Mouse (Mus musculus): ENCODE results near the gene Smarcad1. TPM values are rescaled to one million over a fixed set of nuclear protein-coding genes. Genes with fewer than 3 reads are reported as not detected.

Gene Smarcad1
- polyA plus RNA-seq, 1 experiment, result 12.9 TPM

DNA sequence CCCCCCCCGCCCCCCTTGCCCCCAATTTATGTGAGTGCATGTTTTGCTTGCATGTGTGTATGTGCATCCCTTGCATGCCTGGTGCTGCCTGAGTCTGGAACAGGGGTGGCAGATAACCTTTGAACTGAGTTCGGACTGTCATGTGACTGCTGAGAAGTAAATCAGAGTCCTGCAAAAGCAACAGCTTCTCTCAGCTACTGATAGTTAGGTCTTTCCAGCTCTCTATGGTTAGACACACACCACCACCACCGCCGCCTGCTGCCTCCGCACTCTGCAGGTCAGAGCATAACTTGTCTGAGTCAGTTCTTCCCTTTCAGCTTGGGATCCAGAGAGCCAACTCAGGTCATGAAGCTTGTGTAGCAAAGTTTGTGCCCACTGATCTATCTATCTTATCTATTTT lies 14.2 kb downstream of the Smarcad1 start:
- no peak for TF ChIP-seq GATA1 (IDR thresholded peaks at IDR 0.05; ENCODE audit: low read length)

GRCm38 (mm10) chr6:65061049-65061448 lies 18.7 kb downstream of the Smarcad1 start:
- TF ChIP-seq GATA1 (IDR thresholded peaks at IDR 0.05; ENCODE audit: low read length), result no peak

DNA sequence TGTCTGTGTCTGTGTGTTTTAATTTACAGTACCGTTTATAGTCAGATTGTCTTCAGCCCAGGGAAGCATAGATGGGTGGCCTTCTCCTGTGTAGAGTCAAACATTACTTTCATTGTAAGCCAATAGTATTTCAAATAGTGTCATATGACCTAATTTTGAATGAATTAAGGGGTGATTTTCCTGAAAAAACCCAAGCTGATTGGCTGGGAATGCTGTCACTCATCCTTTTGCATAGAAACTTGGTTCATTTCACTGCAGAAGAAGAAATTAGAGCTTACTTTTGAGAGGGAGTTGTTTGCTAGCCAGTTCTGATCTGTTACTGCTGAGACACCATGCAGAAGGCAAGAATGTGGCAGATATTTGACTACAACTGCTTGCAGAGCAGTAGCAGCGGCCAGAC lies 32.8 kb downstream of the Smarcad1 start:
- no peak for TF ChIP-seq GATA1 (IDR thresholded peaks at IDR 0.05; ENCODE audit: low read length)

DNA sequence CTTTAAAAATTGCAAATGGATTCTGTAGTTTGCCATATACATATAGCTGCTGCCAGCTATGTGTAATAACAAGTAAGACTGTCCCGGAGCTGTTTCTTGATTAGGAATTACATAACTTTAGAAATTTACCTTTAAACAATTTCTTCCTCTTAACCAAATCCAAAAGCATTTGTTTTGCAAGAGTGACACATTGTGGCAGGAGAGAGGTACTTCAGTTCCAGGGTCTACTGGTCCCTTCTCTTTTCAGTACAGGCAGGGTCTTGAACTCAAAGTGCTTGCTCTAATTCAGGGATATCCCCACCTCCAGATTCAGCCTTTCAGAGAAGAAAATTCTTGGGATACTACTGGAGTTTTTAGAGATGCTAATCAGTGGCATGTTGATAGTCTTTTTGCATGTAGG lies 36.8 kb downstream of the Smarcad1 start:
- no peak for TF ChIP-seq GATA1 (IDR thresholded peaks at IDR 0.05; ENCODE audit: low read length)

GRCm38 (mm10) chr6:65114902-65115301 lies 72.5 kb downstream of the Smarcad1 start:
- no peak for TF ChIP-seq GATA1 (IDR thresholded peaks at IDR 0.05; ENCODE audit: low read length)

DNA sequence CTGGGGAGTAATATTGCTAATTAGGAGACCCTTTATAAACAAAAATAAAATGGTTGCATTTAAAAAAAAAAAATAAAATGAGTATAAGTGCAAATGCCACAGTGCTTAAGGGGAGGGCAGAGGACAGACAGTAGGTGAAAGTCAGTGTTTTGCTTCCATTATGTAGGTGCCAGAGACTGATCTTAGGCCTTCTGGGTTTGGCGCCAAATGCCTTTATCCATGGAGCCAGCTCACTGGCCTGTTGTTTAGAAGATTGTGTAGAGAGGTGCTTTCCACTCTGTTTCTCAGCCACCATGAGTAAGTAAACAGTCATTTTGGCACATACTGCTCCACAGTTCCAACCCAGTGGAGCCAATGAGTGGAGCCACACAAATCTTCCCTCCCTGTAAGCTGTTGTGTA lies 75.2 kb downstream of the Smarcad1 start:
- TF ChIP-seq GATA1 (IDR thresholded peaks at IDR 0.05; ENCODE audit: low read length), result no peak

- no peak for TF ChIP-seq GATA1 (IDR thresholded peaks at IDR 0.05; ENCODE audit: low read length)
Measured at GRCm38 (mm10) chr6:65126074-65126726, 83.8 kb downstream of the Smarcad1 start.

GRCm38 (mm10) chr6:65132376-65132775 lies 90.0 kb downstream of the Smarcad1 start:
- no peak for TF ChIP-seq GATA1 (IDR thresholded peaks at IDR 0.05; ENCODE audit: low read length)

DNA sequence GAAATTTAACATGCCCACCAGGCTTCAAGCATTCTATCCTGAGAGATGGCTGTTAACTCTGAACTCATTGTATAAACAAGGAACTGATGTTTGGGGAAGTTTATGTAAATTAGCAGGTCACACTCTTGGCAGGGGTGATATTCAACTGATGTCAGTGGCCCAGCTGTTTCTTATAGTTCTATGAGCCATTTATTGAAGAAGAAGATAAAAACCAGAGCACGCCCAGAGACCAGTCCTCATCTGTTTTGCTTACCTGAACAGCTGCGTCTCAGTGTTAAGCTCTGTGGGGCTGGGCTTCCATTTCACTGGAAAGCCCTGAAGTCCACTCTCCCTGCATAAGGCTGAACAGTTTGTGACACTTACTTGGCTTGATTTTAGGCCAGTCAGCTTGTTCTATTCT lies 95.4 kb downstream of the Smarcad1 start:
- TF ChIP-seq GATA1 (IDR thresholded peaks at IDR 0.05; ENCODE audit: low read length), result no peak

DNA sequence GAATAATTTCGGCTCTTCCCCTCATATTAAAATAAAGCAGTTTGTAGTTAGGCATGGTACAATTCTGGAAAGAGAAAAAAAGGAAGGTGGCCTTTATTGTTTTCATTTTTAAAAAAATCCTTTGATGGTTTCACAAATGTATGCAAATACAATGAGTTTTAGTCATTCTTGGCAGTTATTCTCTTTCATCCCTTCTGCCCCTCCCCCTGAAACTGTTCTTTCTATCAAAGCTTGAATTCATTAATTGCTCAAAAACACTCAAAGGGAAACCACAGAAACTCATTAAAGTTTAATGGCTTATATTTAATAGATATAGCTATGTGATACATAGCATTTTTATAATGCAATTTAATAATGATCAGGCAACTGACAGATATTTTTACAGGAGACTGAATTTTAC lies 95.9 kb downstream of the Smarcad1 start:
- TF ChIP-seq GATA1 (IDR thresholded peaks at IDR 0.05; ENCODE audit: low read length), result no peak

- TF ChIP-seq GATA1 (IDR thresholded peaks at IDR 0.05; ENCODE audit: low read length), result no peak
Measured at GRCm38 (mm10) chr6:65140082-65140749, 97.8 kb downstream of the Smarcad1 start.

DNA sequence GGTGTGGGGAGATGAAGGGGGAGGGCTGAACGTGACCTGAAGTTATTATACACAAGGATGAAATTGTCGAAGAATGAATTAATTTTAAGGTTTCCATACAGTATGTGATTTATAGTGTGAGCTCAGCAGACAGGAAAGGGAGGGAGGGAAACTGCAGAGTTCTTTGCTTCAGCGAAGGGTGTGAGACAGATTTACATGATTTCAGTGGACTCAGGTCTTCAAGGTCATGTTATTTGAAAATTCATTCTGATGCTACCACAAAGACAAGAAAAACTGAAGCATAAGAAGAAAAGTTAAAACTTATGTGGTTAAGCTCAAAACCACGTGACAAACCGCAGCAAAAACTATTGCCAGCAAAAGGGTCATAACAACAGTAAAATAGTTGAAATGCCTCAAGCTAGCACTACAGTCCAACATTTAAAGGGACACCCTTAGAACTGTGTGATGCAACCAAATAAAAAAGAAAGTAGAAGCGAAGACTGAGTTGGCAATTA lies 98.4 kb downstream of the Smarcad1 start:
- TF ChIP-seq GATA1 (IDR thresholded peaks at IDR 0.05; ENCODE audit: low read length), result no peak

DNA sequence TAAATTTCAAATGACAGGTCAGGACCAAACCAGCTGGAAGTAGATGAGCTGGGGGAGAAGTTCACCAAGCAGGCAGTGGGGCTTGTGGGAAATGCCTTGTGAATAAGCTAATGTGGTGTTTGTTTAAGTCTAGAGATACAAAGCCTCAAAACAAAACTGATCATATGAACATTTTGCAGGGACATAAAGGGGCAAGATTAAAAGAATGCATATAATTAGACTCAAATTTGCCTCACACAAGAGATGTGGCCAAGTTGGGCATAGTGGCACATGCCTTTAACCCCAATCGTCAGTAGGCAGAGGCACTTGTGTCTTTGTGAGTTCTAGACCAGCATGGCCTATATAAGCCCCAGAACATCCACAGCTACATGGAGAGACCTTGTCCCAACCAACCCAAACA lies 99.9 kb downstream of the Smarcad1 start:
- no peak for TF ChIP-seq GATA1 (IDR thresholded peaks at IDR 0.05; ENCODE audit: low read length)

GRCm38 (mm10) chr6:65144621-65145205 lies 102.3 kb downstream of the Smarcad1 start, which contains the start of gene Hpgds:
TSS of gene Hpgds (minus strand) at chr6:65144908.
- no peak for TF ChIP-seq GATA1 (IDR thresholded peaks at IDR 0.05; ENCODE audit: low read length)

DNA sequence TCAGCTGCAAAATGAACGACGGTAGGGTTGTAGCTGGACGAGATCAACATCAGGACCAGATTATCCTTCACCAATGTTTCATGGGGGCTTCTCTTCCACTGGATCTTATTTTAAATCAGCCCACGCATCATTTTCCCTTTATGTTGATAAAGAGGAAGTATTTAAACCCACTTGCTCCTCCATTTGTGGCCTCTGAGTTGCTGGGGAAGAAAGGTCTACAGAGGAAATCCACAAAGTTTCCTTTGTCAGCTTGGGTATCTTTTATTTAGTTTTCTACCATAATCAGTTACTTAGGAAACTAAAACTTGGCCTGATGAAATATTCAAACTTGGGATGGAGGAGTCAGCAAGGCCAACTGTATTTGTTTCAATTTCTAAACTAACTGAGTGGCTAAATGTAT lies 104.0 kb downstream of the Smarcad1 start:
- TF ChIP-seq GATA1 (IDR thresholded peaks at IDR 0.05; ENCODE audit: low read length), result no peak

GRCm38 (mm10) chr6:65150703-65151102 lies 108.3 kb downstream of the Smarcad1 start:
- no peak for TF ChIP-seq GATA1 (IDR thresholded peaks at IDR 0.05; ENCODE audit: low read length)

DNA sequence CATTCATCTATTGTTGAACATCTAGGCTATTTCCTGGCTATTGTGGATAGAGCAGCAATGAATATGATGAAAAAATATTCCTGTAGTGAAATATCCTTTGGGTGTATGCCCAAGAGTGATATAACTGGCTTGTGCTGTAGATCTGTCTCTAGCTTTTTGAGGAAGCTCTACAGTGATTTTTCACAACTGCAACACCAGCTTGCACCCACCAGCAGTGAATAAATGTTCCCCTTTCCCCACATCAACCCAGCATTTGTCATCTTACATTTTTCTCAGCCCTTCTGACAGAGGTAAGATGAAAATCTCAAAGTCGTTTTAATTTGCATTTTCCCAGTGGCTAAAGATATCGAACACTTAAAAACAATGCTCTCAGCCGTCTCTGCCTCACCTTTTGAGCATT lies 111.2 kb downstream of the Smarcad1 start:
- no peak for TF ChIP-seq GATA1 (IDR thresholded peaks at IDR 0.05; ENCODE audit: low read length)
